Mouse (Mus musculus) embryonic facial prominence, embryonic 10.5 days (tissue): ENCODE data around the gene Setd2. TPM values are rescaled to one million over a fixed set of nuclear protein-coding genes. Genes with fewer than 3 reads are reported as not detected.
A peak's percentile ranks its signal among the peaks of the same experiment; 100 is the strongest.

Source experiments
- DNase-seq: peaks from one replicate; pipeline ENCODE4 v3.0.0-alpha.2; 2017; ENCODE audit warnings: low spot score
- H3K27ac ChIP-seq: fragments of 300-500 bp; sonication (generic); replicated peaks from 2 replicates; pipeline ENCODE4 v1.5.1; 2016; ENCODE audit warnings: mild to moderate bottlenecking
- H3K27me3 ChIP-seq: fragments of 300-500 bp; sonication (generic); replicated peaks from 2 replicates; pipeline ENCODE4 v1.6.1; 2016; ENCODE audit warnings: low read depth, mild to moderate bottlenecking; ENCODE audit not compliant: poor library complexity, severe bottlenecking
- H3K36me3 ChIP-seq: fragments of 300-500 bp; sonication (generic); replicated peaks from 2 replicates; pipeline ENCODE4 v1.6.1; 2016; ENCODE audit warnings: mild to moderate bottlenecking, moderate library complexity
- H3K4me1 ChIP-seq: fragments of 300-500 bp; sonication (generic); 2 replicates; pipeline ENCODE4 v1.6.1; 2016
- H3K4me3 ChIP-seq: fragments of 300-500 bp; sonication (generic); 2 replicates; pipeline ENCODE4 v1.5.1; 2016; ENCODE audit warnings: mild to moderate bottlenecking, moderate library complexity
- H3K9me3 ChIP-seq: fragments of 300-500 bp; sonication (generic); 2 replicates; pipeline ENCODE4 v1.6.1; 2016; ENCODE audit warnings: mild to moderate bottlenecking
- WGBS: fragments of 180-500 bp; shearing (Covaris S2); methylation state at CpG from one replicate; pipeline ENCODE4 v1.1.7; 2016; 5-methylcytosine and 5-hydroxymethylcytosine counted together
- polyA plus RNA-seq: library from polyadenylated mRNA; unstranded; fragments of >200 nt; fragmentation: Nextera tagmentation; extraction: Ambion mirVana; gene quantifications from 2 replicates; pipeline ENCODE4 v1.2.1, GENCODE M21; 2016

The Setd2 gene
- 36.7 and 37.4 TPM in 2 replicates for polyA plus RNA-seq

DNA sequence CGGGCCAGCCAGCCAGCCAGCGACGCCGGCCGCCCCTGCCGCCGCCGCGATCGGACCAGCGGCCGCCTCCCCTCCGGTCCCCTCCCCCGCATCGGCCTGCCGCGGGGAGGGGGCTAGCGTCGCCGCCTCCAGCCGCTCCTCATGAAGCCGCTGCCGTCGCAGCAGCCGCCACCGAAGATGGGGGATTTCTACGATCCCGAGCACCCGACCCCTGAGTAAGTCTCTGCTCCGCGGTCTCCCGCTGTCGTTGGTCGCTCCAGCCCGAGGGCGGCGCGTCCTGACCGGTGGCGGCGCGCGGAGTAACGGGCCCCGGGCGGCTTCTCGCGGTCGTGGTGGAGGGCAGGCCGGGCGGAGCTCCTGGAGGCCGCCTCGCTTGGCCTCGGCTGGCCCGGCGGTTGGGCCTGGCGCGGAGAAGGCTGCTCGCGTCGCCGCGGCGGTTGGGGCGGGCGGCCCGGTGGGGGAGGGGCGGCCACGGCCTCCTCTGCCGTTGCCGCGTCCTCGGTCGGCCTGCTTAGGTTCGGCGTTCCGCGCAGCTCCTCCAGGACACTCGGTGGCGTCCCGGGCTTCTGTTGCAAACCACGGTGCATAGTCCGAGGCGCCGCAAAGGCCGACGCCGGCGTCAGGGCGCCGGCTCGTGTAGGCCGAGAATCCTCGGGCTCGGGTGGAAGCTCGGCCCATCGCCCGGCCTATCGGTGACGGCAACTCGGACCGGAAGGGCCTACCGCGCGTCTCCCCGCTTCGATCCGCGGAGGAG, at the start of gene Setd2:
TSS of gene Setd2 (plus strand) at position 60 of the 754 bp plus-strand sequence.
- H3K27me3 ChIP-seq: no peaks in the 10 kb centered on the region
- peaks cover 26% of the 10 kb centered on the region for H3K4me1 ChIP-seq
- peaks cover 30% of the 10 kb centered on the region for H3K36me3 ChIP-seq
- peak; percentile 80 for DNase-seq
- under 1% methylated on average over 108 of the region's 109 CpGs for WGBS
- peak within 1 kb of the TSS; percentile 98 for H3K27ac ChIP-seq
- H3K4me3 ChIP-seq: peak within 1 kb of the TSS; percentile 84
- H3K9me3 ChIP-seq: no peaks in the 10 kb centered on the region

DNA sequence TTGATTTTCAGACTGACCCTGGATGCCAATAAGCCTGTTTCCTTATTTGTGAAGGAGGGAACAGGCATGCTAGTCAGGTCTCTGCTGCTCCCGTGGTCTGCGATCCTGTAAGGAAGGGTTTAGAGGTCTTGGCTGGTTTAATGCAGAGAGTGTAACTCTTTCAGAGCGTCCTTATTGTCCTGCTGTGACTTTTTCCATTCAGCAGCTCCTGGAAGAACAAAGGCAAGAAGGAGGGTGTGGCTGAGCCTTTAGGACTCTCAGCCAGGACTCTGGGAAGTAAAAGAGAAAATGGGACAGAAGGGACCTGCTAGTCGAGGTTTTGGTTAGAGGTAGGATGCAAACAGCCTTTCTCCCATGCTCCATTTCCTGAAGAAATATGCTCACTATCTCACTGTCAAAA, 43.6 kb upstream of the Setd2 start:
- H3K4me1 ChIP-seq: no peaks in the 10 kb centered on the region
- 43% methylated on average over 4 of the region's 4 CpGs for WGBS

DNA sequence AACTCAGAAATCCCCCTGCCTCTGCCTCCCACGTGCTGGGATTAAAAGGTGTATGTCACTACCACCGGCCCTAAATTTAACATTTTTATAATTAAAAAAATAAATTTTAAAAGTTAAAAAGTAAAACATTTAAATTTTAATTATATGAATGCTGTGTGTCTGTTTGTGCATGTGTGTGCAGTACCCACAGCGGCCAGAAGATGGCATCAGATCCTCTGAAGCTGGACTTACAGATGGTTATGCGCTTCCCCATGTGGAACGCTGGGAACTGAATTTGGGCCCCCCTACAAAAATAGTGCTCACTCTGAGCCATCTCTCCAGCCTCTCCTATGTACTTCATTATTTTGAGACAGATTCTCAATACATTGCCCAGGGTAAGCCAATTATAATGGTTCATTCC, 41.5 kb upstream of the Setd2 start:
- 60% methylated on average over 5 of the region's 5 CpGs for WGBS
- H3K36me3 ChIP-seq: no peaks in the 10 kb centered on the region

More for the DNA sequence above, 43.6 kb upstream of the Setd2 start:
- Histone ChIP-seq H3K4me3 (no peak overlapping the region), H3K27ac (no peak overlapping the region), H3K36me3 (no peaks in the 10 kb centered on the region), H3K9me3 (peaks cover 5% of the 10 kb centered on the region), H3K27me3 (no peaks in the 10 kb centered on the region)
- DNase-seq: no peak

DNA sequence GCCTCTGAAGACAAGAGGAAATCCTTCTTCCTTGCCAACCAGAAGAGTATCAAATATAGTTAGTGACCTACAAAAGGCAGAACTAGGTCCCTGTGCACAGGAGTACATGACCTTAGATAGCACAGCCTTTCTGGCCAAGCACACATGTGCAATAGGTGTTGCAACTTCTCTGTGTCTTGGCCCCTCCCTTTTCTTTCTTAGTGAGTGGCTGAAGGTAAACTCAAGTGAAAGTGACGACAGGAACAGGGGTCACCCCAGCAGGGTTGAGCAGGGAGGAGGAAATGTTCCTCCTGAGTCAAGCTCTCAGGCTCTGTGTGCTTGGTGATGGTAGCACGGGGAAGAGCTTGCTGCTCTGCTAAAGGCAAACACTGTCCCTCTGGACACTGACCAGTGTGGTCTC, 6.7 kb upstream of the Setd2 start:
- Histone ChIP-seq H3K27ac (no peak overlapping the region), H3K36me3 (no peaks in the 10 kb centered on the region)
- WGBS: 58% methylated on average over 2 of the region's 2 CpGs

More for the DNA sequence above, 41.5 kb upstream of the Setd2 start:
- peaks cover 5% of the 10 kb centered on the region for H3K9me3 ChIP-seq
- no peak overlapping the region for H3K27ac ChIP-seq
- no peak for DNase-seq
- no peaks in the 10 kb centered on the region for H3K27me3 ChIP-seq
- no peaks in the 10 kb centered on the region for H3K4me1 ChIP-seq
- H3K4me3 ChIP-seq: no peak overlapping the region

DNA sequence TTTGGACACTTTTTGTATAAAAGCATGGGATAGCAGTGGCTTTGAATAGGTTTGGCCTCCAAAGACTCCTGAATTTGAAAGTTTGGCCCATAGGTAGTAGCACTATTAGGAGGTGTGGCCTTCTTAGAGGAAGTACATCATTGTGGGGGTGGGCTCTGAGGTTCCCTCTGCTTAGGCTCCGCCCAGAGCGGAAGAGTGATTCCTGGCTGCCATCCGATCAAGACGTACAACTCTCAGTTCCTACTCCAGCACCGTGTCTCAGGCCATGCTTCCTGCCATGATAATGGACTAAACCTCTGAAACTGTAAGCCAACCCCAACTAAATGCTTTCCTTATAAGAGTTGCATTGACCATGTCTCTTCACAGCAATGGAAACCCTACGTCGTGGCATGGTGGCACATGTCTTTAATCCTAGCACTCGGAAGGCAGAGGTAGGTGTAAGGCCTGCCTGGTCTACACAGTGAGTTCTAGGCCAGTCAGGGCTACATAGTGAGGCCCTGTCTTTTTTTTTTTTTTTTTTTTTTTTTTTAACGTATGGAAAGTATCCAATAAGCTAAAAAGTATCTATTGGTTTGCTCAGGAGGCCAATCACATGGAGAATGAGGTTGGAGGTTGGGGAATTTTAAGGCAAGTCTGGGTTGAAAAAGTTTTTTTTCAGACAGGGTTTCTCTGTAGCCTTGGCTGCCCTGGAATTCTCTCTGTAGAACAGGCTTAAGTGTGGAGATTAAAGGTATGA, 3.2 kb upstream of the Setd2 start:
- Histone ChIP-seq H3K9me3 (no peaks in the 10 kb centered on the region), H3K27ac (no peak overlapping the region), H3K36me3 (no peaks in the 10 kb centered on the region), H3K4me3 (peak overlapping the region; percentile 47), H3K4me1 (peaks cover 12% of the 10 kb centered on the region), H3K27me3 (no peaks in the 10 kb centered on the region)
- 27% methylated on average over 9 of the region's 9 CpGs for WGBS
- peak; percentile 35 for DNase-seq

More for the DNA sequence above, 6.7 kb upstream of the Setd2 start:
- Histone ChIP-seq H3K4me1 (no peaks in the 10 kb centered on the region), H3K27me3 (no peaks in the 10 kb centered on the region), H3K9me3 (no peaks in the 10 kb centered on the region), H3K4me3 (no peak overlapping the region)
- DNase-seq: no peak

DNA sequence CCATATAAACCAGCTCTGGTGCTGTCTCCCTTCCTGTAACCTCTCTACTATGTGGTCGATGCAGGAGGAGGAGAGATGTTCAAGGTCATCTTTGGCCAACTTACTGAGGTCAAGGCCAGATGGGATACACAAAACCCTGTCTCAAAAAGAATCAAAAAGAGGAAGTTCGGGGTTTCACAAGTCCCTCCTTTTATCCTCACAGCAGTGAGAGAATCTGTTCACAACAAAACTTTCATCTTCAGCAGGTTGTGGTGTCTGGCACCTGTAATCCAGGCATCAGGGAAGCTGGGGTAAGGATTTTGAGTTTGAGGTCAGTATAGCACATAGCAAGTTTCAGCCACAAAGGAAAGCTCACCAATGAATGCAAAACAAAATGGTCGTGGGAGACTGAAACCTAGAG, 1.7 kb upstream of the Setd2 start:
- no peak overlapping the region for H3K27ac ChIP-seq
- DNase-seq: no peak
- H3K4me1 ChIP-seq: peaks cover 26% of the 10 kb centered on the region
- H3K36me3 ChIP-seq: peaks cover 9% of the 10 kb centered on the region; the same call in 1 of the 2 replicates
- no peaks in the 10 kb centered on the region for H3K27me3 ChIP-seq
- no peak overlapping the region for H3K4me3 ChIP-seq
- no peaks in the 10 kb centered on the region for H3K9me3 ChIP-seq
- WGBS: 68% methylated on average over 3 of the region's 3 CpGs

DNA sequence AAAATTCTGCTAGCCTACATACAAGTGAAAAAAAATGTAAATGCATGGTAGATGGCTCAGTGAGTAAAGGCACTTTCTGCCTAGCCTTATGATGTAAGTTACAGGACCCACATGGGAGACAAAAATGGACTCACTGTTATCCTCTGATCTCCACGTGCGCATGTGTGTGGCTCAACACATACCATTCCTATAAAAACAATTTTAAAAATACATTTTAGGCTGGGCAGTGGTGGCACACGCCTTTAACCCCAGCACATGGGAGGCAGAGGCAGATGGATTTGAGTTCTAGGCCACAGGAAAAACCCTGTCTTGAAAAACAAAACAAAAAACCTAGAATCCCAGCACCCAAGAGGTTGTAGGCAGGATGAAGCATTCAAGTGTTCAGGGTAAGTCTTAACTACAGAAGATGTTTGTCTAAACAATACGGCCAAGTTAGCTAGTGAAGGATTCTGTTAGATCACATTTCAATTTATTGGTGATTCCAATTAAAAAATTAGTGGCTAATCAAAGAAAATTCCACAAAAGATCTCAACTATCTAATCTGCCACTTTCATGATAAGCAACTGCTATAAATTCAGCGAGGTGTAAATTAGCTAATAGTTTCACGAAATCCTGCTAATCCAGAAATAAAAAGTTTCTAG, 1.1 kb upstream of the Setd2 start:
- DNase-seq: peak; percentile 21
- peaks cover 26% of the 10 kb centered on the region for H3K4me1 ChIP-seq
- peak overlapping the region; percentile 84 for H3K4me3 ChIP-seq
- no peaks in the 10 kb centered on the region for H3K27me3 ChIP-seq
- no peaks in the 10 kb centered on the region for H3K9me3 ChIP-seq
- peak overlapping the region; percentile 98 for H3K27ac ChIP-seq
- 33% methylated on average over 6 of the region's 6 CpGs for WGBS
- peaks cover 15% of the 10 kb centered on the region for H3K36me3 ChIP-seq

DNA sequence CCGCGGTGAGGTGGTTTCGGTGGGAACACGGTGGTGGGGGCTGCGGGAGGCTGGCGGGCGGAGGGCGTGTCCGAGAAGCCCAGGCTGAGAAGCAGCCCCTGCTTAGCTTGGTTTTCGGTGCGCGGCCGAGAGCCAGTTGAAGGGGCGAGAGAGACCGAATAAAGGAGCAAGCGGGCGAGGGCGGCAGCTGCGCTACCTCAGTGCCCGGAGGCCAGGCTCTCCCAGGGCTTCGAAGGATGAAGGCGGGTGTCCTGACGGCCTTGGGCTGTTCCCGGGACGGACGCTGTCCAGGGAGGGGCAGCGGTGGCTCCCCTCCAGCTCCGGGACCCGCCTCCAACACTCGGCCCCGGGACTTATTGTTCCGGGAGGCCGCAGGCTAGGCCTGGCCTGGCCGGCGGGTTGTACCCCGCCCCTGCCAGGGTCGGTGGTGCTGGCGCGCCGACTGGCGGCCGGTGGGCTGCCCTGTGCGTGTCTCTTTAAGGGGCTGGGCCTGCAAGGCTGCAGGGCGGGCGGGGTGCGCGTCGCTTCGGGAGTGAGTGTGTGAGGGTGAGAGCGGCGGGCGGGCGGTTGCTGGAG, 395 bp upstream of the Setd2 start:
- under 1% methylated on average over 53 of the region's 53 CpGs for WGBS
- H3K27ac ChIP-seq: peak overlapping the region; percentile 98
- H3K36me3 ChIP-seq: peaks cover 22% of the 10 kb centered on the region
- peak overlapping the region; percentile 84 for H3K4me3 ChIP-seq
- peak; percentile 99 for DNase-seq
- H3K27me3 ChIP-seq: no peaks in the 10 kb centered on the region
- H3K4me1 ChIP-seq: peaks cover 26% of the 10 kb centered on the region
- H3K9me3 ChIP-seq: no peaks in the 10 kb centered on the region

DNA sequence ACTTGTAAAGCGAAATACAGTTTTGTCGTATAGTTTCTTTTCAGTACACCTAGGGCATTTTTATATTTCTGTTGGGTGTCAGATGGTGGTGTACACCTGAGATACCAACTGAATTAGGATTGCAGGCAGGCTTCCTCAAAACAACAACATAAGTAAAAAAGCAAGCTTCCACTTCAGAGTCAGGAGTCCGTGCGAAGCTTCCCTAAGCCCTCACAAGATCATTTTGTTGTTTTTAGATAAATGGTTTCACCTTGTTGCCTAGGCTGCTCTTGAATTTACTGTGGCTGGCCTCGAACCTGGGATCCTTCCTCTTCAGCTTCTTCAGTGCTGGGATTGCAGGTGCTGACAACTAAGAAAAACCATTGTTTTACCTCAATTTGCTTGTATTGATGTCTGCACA, 1.2 kb downstream of the Setd2 start:
- 49% methylated on average over 5 of the region's 5 CpGs for WGBS

DNA sequence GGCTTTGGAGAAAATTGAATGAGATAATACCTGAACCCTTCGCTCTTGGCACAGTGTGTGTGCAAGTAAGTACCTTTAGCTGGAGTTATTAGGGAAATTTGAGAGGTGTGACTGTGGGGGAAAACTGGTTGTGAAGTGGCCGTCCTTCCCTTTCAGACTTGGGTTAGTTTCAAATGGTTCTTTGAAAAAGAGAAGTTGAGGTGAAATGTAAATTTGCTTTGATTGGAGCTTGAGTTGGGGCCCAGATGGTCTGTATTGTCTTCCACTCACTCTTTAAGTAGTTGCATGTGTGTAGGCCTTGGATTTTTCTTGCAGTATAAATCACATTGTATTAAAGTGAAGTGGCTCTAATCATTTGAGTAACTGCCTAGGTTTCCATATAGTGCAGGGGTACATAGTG, 2.7 kb downstream of the Setd2 start:
- no peaks in the 10 kb centered on the region for H3K27me3 ChIP-seq
- H3K4me1 ChIP-seq: peaks cover 26% of the 10 kb centered on the region
- peak overlapping the region; percentile 84; the same call in 1 of the 2 replicates for H3K4me3 ChIP-seq
- H3K36me3 ChIP-seq: peaks cover 52% of the 10 kb centered on the region
- no peaks in the 10 kb centered on the region for H3K9me3 ChIP-seq
- no peak for DNase-seq
- WGBS: 82% methylated on average over 2 of the region's 2 CpGs
- H3K27ac ChIP-seq: no peak overlapping the region

More for the DNA sequence above, 1.2 kb downstream of the Setd2 start:
- DNase-seq: no peak
- peaks cover 26% of the 10 kb centered on the region for H3K4me1 ChIP-seq
- peaks cover 39% of the 10 kb centered on the region for H3K36me3 ChIP-seq
- H3K9me3 ChIP-seq: no peaks in the 10 kb centered on the region
- peak overlapping the region; percentile 84 for H3K4me3 ChIP-seq
- peak overlapping the region; percentile 98 for H3K27ac ChIP-seq
- no peaks in the 10 kb centered on the region for H3K27me3 ChIP-seq

DNA sequence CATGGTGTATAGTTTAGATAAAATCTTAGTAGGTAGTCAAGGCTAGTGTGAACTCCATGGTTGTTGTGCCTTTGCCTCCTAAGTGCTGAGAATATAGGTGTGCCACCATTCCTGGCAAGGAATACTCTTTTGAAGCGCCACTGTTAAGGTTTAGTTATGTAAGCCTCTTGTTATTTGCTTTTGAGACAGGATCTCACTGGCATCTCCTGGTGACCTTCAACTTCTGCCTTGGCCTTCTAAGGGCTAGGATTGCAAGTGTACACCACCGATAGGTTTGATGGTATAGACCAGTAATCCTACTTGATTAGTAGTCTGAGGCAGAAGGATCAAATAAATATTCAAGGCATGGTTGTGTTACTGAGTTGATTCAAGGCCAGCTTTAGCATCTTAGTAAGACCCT, 4.2 kb downstream of the Setd2 start:
- 94% methylated on average over 2 of the region's 2 CpGs for WGBS
- H3K36me3 ChIP-seq: peaks cover 57% of the 10 kb centered on the region
- H3K4me3 ChIP-seq: no peak overlapping the region
- no peak for DNase-seq
- no peak overlapping the region for H3K27ac ChIP-seq
- H3K4me1 ChIP-seq: peaks cover 21% of the 10 kb centered on the region
- no peaks in the 10 kb centered on the region for H3K9me3 ChIP-seq
- H3K27me3 ChIP-seq: no peaks in the 10 kb centered on the region

DNA sequence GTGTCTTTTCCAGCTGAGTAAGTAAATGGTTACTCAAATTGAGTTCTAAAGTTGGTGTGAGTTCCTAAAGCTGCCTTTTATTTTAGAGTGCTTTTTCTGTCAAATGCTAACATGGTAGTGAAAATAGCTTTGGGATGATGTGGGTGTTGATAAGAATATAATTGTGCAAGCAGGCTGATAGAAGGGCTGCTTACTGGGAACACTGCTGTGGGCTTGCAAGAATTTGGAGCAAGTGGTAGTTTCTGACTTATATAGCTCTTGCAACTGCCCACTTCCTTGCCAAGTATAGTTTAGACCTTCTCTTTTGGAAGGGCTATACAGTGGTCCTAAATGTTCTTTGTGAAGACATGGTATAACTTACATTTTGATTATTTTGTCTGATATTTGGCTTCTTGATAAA, 6.1 kb downstream of the Setd2 start:
- peaks cover 64% of the 10 kb centered on the region for H3K36me3 ChIP-seq
- no peaks in the 10 kb centered on the region for H3K27me3 ChIP-seq
- no peak for DNase-seq
- H3K4me1 ChIP-seq: peaks cover 20% of the 10 kb centered on the region
- no peak overlapping the region for H3K4me3 ChIP-seq
- H3K27ac ChIP-seq: no peak overlapping the region
- H3K9me3 ChIP-seq: no peaks in the 10 kb centered on the region
